Mouse (Mus musculus): Measurements from ENCODE around the gene Atxn1. TPM values are rescaled to one million over a fixed set of nuclear protein-coding genes. Genes with fewer than 3 reads are reported as not detected.

Atxn1 gene
- polyA plus RNA-seq, 1 experiment from 2014 or later, result 6.8 TPM

DNA sequence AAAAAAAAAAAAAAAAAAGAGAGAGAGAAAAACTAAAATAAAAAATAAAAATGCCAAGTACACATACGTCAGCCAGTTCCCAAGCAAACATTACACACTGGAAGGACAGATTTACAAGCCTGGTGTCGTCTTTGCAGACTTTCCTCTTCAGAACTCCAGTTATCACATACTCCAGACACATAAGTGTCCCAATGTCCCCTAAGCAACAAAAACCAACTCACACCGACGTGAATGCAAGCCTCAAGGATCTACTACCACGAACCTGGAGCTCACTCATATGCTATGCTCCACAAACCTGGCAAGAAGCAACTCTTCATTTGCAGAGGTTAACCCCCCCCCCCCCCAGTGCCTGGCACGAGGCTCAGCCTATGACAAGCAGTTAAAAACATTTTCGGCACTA is 136.8 kb downstream of the Atxn1 start:
- Histone ChIP-seq H3K9ac (ENCODE audit: low read depth, low read length) (no peak overlapping the region), H3K4me3 (replicated peaks; ENCODE audit: low read depth, low read length) (no peak overlapping the region), H3K27me3 (ENCODE audit: insufficient read depth, low read length) (no peaks in the 10 kb centered on the region), H3K9me3 (replicated peaks; ENCODE audit: low read length) (no peaks in the 10 kb centered on the region), H3K4me2 (ENCODE audit: low read length) (no peak overlapping the region), H3K36me3 (ENCODE audit: insufficient read depth, low read length) (no peaks in the 10 kb centered on the region), H3K4me1 (replicated peaks; ENCODE audit: insufficient read depth, low read length) (no peaks in the 10 kb centered on the region), H3K27ac (no peak overlapping the region)
- no peak for TF ChIP-seq CTCF (IDR thresholded peaks at IDR 0.05; ENCODE audit: low read depth)
- 71% methylated on average over 7 of the region's 7 CpGs for whole genome bisulfite sequencing
- DNase-seq (ENCODE audit: low spot score) (no peak), ATAC-seq (replicated peaks; ENCODE audit: low FRiP score, low read depth) (no peak)

DNA sequence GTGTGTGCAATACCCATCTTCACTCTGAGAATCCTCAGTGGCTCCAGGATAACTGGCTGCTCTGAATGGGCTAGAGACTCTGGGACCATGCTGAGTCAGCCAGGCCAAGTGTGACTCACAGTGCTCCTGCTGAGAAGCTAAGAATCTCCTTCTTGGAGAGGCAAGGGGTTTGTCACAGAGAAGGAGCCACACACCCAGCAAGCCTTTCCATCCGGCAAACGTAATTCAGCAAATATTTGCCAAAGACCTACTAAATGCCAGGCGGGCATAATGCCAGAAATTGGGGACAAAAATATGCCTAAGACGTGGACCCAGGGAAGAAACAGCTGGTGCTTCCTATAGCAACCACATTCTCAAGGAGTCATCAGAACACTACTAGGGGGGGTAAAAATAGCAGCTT is 137.2 kb downstream of the Atxn1 start:
- Histone ChIP-seq H3K4me3 (replicated peaks; ENCODE audit: low read depth, low read length) (no peak overlapping the region), H3K27ac (no peak overlapping the region), H3K4me1 (replicated peaks; ENCODE audit: insufficient read depth, low read length) (no peaks in the 10 kb centered on the region), H3K36me3 (ENCODE audit: insufficient read depth, low read length) (no peaks in the 10 kb centered on the region), H3K4me2 (ENCODE audit: low read length) (no peak overlapping the region), H3K27me3 (ENCODE audit: insufficient read depth, low read length) (no peaks in the 10 kb centered on the region), H3K9me3 (replicated peaks; ENCODE audit: low read length) (no peaks in the 10 kb centered on the region), H3K9ac (ENCODE audit: low read depth, low read length) (no peak overlapping the region)
- TF ChIP-seq CTCF (IDR thresholded peaks at IDR 0.05; ENCODE audit: low read depth), result no peak
- WGBS, result 65% methylated on average over 4 of the region's 4 CpGs
- no peak for ATAC-seq (replicated peaks; ENCODE audit: low FRiP score, low read depth)
- no peak for DNase-seq (ENCODE audit: low spot score)

DNA sequence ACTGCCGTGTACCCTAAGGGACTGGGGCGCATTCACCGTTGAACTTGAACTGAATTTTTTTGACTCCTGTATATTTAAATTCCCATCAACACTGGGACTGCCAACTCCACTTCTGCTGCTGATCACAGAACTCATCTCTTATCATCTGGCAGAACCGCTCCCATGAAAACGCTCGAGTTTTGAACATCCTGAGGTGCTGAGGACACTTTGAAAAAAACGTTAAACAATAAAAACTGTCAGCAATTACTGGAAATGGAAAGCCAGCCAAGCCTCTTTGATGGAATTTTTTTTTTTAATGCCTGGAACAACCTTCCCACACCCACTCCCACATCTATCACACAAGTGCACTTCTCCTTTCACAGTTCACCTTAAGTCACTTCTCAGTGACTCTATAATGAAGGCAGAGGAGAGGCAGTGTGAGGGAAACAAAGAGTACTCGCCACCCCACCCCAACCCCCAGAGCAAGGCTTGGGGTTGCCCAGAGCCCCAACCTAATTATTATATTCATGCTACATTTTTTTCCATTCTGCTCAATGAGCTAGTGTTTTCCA is 137.7 kb downstream of the Atxn1 start:
- no peak for DNase-seq (ENCODE audit: low spot score)

DNA sequence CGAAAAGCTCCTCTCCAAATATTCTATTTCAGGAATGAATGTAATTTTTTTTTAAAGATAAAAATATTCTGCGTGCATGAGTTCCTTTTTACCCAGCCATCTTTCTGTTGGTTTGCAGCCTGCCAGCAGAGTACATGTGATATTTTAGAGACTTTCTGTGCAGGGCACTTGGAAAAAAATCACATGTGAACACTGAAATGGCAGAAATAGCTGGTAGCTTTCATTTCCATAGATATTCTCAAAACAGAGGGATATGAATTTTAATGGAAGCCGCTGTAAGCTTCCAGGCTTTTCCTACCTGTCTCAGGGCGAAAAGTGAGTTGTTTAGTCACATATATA is 142.3 kb downstream of the Atxn1 start:
- DNase-seq (ENCODE audit: low spot score), result no peak
- TF ChIP-seq CTCF (IDR thresholded peaks at IDR 0.05; ENCODE audit: low read depth), result no peak
- H3K4me1 ChIP-seq (replicated peaks; ENCODE audit: insufficient read depth, low read length), result 0 out of 2 replicates have a peak, but pooled peaks cover 3% of the 10 kb centered on the region
- no peak overlapping the region for H3K4me3 ChIP-seq (replicated peaks; ENCODE audit: low read depth, low read length)
- H3K9ac ChIP-seq (ENCODE audit: low read depth, low read length), result no peak overlapping the region
- no peak for ATAC-seq (replicated peaks; ENCODE audit: low FRiP score, low read depth)
- H3K9me3 ChIP-seq (replicated peaks; ENCODE audit: low read length), result no peaks in the 10 kb centered on the region
- no peak overlapping the region for H3K27ac ChIP-seq
- H3K27me3 ChIP-seq (ENCODE audit: insufficient read depth, low read length), result no peaks in the 10 kb centered on the region
- no peaks in the 10 kb centered on the region; the same call in 1 of the 2 replicates for H3K36me3 ChIP-seq (ENCODE audit: insufficient read depth, low read length)
- WGBS, result 93% methylated on average over 4 of the region's 4 CpGs
- H3K4me2 ChIP-seq (ENCODE audit: low read length), result no peak overlapping the region

More for the DNA sequence above, 137.7 kb downstream of the Atxn1 start:
- Histone ChIP-seq H3K36me3 (ENCODE audit: insufficient read depth, low read length) (no peaks in the 10 kb centered on the region), H3K4me1 (replicated peaks; ENCODE audit: insufficient read depth, low read length) (no peaks in the 10 kb centered on the region), H3K27me3 (ENCODE audit: insufficient read depth, low read length) (no peaks in the 10 kb centered on the region), H3K9ac (ENCODE audit: low read depth, low read length) (no peak overlapping the region), H3K27ac (no peak overlapping the region), H3K9me3 (replicated peaks; ENCODE audit: low read length) (no peaks in the 10 kb centered on the region), H3K4me2 (ENCODE audit: low read length) (no peak overlapping the region), H3K4me3 (replicated peaks; ENCODE audit: low read depth, low read length) (no peak overlapping the region)
- ATAC-seq (replicated peaks; ENCODE audit: low FRiP score, low read depth), result no peak
- TF ChIP-seq CTCF (IDR thresholded peaks at IDR 0.05; ENCODE audit: low read depth), result no peak
- 63% methylated on average over 8 of the region's 8 CpGs for WGBS

DNA sequence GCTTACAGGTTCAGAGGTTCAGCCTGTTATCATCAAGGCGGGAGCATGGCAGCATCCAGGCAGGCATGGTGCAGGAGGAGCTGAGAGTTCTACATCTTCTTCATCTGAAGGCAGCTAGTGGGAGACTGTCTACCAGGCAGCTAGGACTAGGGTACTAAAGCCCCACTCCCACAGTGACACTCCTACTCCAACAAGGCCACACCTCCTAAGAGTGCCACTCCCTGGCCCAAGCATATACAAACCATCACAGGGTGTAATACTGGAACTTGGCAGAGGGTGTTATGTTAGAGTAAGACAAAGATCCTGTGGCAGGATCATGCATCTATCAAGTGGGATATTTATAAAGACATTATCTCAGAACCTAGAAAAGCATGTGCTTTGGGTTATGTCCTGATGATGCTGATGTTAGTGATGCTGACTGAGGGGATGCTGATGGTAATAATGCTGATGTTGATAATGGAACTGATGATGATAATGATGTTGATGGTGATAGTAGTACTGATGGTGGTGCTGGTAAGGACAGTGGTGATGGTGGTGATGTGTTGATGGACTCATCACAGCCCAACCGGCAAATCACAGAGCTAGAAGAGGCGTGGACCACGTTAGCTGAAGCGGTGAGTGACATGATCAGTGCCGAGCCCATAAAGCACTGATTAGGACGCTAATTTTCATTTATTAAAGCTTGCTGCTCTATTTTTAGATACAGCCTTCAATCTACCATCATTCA is 142.9 kb downstream of the Atxn1 start:
- Histone ChIP-seq H3K27me3 (ENCODE audit: insufficient read depth, low read length) (no peaks in the 10 kb centered on the region), H3K4me2 (ENCODE audit: low read length) (no peak overlapping the region), H3K4me1 (replicated peaks; ENCODE audit: insufficient read depth, low read length) (0 out of 2 replicates have a peak, but pooled peaks cover 3% of the 10 kb centered on the region), H3K27ac (no peak overlapping the region), H3K9me3 (replicated peaks; ENCODE audit: low read length) (no peaks in the 10 kb centered on the region), H3K4me3 (replicated peaks; ENCODE audit: low read depth, low read length) (no peak overlapping the region), H3K36me3 (ENCODE audit: insufficient read depth, low read length) (no peaks in the 10 kb centered on the region; the same call in 1 of the 2 replicates), H3K9ac (ENCODE audit: low read depth, low read length) (no peak overlapping the region)
- no peak for TF ChIP-seq CTCF (IDR thresholded peaks at IDR 0.05; ENCODE audit: low read depth)
- DNase-seq (ENCODE audit: low spot score) (no peak), ATAC-seq (replicated peaks; ENCODE audit: low FRiP score, low read depth) (no peak)
- 97% methylated on average over 7 of the region's 7 CpGs for WGBS

DNA sequence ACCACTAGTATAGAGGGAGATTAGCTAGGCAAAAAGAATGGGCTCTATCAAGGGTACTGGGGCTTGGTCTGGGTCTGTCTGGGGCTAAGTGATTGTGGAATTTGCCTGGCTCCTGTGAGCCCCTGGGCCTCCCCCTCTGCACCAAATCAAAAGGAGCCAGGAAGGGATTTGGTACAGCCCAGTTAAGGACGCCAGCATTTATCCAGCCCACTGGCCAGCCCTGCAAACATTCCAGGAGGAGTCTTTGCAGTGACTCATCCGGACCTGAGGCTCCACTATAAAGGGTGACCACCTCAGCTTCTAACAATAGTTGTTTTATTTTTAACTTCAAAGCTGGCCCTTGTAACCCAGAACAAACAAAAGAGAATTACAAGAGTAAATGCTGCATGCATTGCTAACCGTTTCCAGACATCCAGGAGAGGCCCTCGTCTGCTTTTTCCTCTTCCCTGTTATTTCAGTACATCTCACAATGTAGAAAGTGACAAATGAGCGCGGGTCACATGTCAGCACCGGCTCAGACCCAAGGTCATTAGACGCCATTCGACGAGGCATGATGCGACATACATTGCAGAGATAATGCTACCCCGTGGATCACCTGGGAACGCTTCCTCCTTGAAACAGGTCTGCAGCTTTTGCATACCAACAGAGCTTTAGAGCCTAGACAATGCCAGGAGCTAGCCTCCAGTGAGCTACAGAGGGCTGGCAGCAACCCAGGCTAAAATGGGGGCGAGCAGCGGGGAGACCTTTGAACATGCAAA is 144.2 kb downstream of the Atxn1 start:
- no peak for TF ChIP-seq CTCF (IDR thresholded peaks at IDR 0.05; ENCODE audit: low read depth)
- Histone ChIP-seq H3K9ac (ENCODE audit: low read depth, low read length) (no peak overlapping the region), H3K9me3 (replicated peaks; ENCODE audit: low read length) (no peaks in the 10 kb centered on the region), H3K4me1 (replicated peaks; ENCODE audit: insufficient read depth, low read length) (0 out of 2 replicates have a peak, but pooled peaks cover 3% of the 10 kb centered on the region), H3K4me2 (ENCODE audit: low read length) (no peak overlapping the region), H3K27ac (0 out of 2 replicates have a peak overlapping the region, but pooled peaks have one; percentile 5), H3K4me3 (replicated peaks; ENCODE audit: low read depth, low read length) (no peak overlapping the region), H3K36me3 (ENCODE audit: insufficient read depth, low read length) (no peaks in the 10 kb centered on the region; the same call in 1 of the 2 replicates), H3K27me3 (ENCODE audit: insufficient read depth, low read length) (no peaks in the 10 kb centered on the region)
- DNase-seq (ENCODE audit: low spot score), result peak; percentile 56
- WGBS, result 42% methylated on average over 15 of the region's 15 CpGs
- ATAC-seq (replicated peaks; ENCODE audit: low FRiP score, low read depth), result peak; percentile 49; the same call in 1 of the 2 replicates
